Mouse (Mus musculus): ENCODE measurements at regions not wholly inside any gene's neighbourhood (a gene's known extent, or its start where the extent isn't known, plus 50 kb on each side); places are given as distances from the start of the nearest gene placed in this dataset.

DNA sequence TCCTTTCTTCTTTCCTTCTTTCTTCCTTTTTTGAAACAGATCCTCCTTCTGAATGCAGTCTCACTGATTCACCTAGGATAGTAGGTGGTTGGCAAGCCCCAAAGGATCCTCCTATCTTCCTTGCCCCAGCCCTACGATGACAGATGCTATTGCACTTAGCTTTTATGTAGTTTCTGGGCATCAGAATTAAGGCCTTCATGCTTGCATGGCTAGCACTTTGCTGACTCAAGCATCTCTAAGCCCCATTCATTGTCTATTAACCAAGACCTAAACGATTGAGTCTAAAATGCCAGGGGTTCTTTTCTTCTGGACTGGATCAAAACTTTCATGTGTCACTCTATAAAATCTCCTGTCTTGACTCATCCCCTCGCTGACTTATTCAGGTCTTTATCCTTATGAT lies 217.3 kb upstream of the Tnp1 start:
- Histone ChIP-seq H3K4me3 (ENCODE audit: control insufficient read depth in 1 of 2, insufficient read depth in 1 of 2, low read depth in 2 of 2, low read length in 2 of 2) (no peak overlapping the region), H3K27me3 (ENCODE audit: control insufficient read depth in 1 of 2, insufficient read depth in 2 of 2, low read length in 2 of 2) (no peaks in the 10 kb centered on the region), H3K9me3 (replicated peaks; ENCODE audit: insufficient read depth, low read length) (no peaks in the 10 kb centered on the region), H3K27ac (ENCODE audit: control insufficient read depth, low read depth, low read length) (no peak overlapping the region), H3K36me3 (ENCODE audit: control insufficient read depth in 1 of 2, insufficient read depth in 2 of 2, low read length in 2 of 2) (no peaks in the 10 kb centered on the region), H3K9ac (ENCODE audit: control insufficient read depth, low read depth, low read length, poor library complexity, severe bottlenecking) (no peak overlapping the region), H3K79me2 (ENCODE audit: control insufficient read depth, insufficient read depth, low read length, poor library complexity) (no peaks in the 10 kb centered on the region), H3K4me1 (ENCODE audit: control insufficient read depth in 1 of 2, insufficient read depth in 2 of 2, low read length in 2 of 2) (no peaks in the 10 kb centered on the region)
- TF ChIP-seq ZMIZ1 (IDR thresholded peaks at IDR 0.05; ENCODE audit: low read depth, low read length) (no peak), ETS1 (IDR thresholded peaks at IDR 0.05; ENCODE audit: low read depth, low read length) (no peak), MAX (IDR thresholded peaks at IDR 0.05; ENCODE audit: low read length) (no peak), NRF1 (IDR thresholded peaks at IDR 0.05; ENCODE audit: insufficient read depth, low read depth, low read length, poor library complexity, severe bottlenecking) (no peak), MYB (IDR thresholded peaks at IDR 0.05; ENCODE audit: low read depth, low read length) (no peak), MYC (IDR thresholded peaks at IDR 0.05; ENCODE audit: low read depth, low read length) (no peak), HCFC1 (IDR thresholded peaks at IDR 0.05; ENCODE audit: low read depth, low read length) (no peak), MXI1 (IDR thresholded peaks at IDR 0.05; ENCODE audit: low read depth, low read length) (no peak)
- DNase-seq (ENCODE audit: low read depth, low spot score): no peak

DNA sequence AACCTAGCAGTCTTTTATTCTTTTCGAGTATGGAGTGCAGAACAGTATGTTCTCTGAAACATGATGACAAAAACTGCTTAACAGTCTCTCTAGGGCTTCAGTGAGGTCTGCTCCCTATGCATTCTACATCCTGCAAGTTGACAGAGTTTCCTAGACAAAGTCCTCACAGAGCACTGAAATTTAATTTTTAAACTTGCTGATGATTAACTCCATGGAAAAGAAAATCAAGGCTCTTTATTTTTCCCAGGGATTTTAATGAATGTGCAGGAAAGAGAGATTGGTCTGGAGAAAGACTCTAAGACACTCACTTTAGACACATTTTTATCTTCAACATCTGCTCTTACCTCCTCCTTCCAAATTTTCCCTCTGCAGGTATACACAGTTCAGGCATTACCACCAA lies 214.9 kb upstream of the Tnp1 start:
- Histone ChIP-seq H3K9ac (ENCODE audit: control insufficient read depth, low read depth, low read length, poor library complexity, severe bottlenecking) (no peak overlapping the region), H3K4me3 (ENCODE audit: control insufficient read depth in 1 of 2, insufficient read depth in 1 of 2, low read depth in 2 of 2, low read length in 2 of 2) (no peak overlapping the region), H3K36me3 (ENCODE audit: control insufficient read depth in 1 of 2, insufficient read depth in 2 of 2, low read length in 2 of 2) (no peaks in the 10 kb centered on the region), H3K4me1 (ENCODE audit: control insufficient read depth in 1 of 2, insufficient read depth in 2 of 2, low read length in 2 of 2) (no peaks in the 10 kb centered on the region), H3K79me2 (ENCODE audit: control insufficient read depth, insufficient read depth, low read length, poor library complexity) (no peaks in the 10 kb centered on the region), H3K27ac (ENCODE audit: control insufficient read depth, low read depth, low read length) (no peak overlapping the region), H3K9me3 (replicated peaks; ENCODE audit: insufficient read depth, low read length) (no peaks in the 10 kb centered on the region), H3K27me3 (ENCODE audit: control insufficient read depth in 1 of 2, insufficient read depth in 2 of 2, low read length in 2 of 2) (no peaks in the 10 kb centered on the region)
- DNase-seq (ENCODE audit: low read depth, low spot score): no peak
- no peak for TF ChIP-seq USF1 (IDR thresholded peaks at IDR 0.05; ENCODE audit: low read depth, low read length)
- TF ChIP-seq ETS1 (IDR thresholded peaks at IDR 0.05; ENCODE audit: low read depth, low read length): no peak
- TF ChIP-seq KAT2A (conservative IDR thresholded peaks at IDR 0.05; ENCODE audit: low read depth, low read length): no peak
- TF ChIP-seq POLR2A (IDR thresholded peaks at IDR 0.05; ENCODE audit: control insufficient read depth in 1 of 2, insufficient read depth in 1 of 2, low read depth in 1 of 2, low read length in 2 of 2, poor library complexity in 1 of 2): no peak
- no peak for TF ChIP-seq SIN3A (IDR thresholded peaks at IDR 0.05; ENCODE audit: low read length)
- TF ChIP-seq TAL1 (IDR thresholded peaks at IDR 0.05; ENCODE audit: low read length): no peak
- no peak for TF ChIP-seq CTCF (IDR thresholded peaks at IDR 0.05 in 2 of 3, conservative IDR thresholded peaks at IDR 0.05 in 1 of 3; ENCODE audit: control insufficient read depth in 1 of 3, insufficient read depth in 1 of 3, low read depth in 2 of 3, low read length in 3 of 3, poor library complexity in 1 of 3, severe bottlenecking in 1 of 3)
- TF ChIP-seq ZMIZ1 (IDR thresholded peaks at IDR 0.05; ENCODE audit: low read depth, low read length): no peak
- no peak for TF ChIP-seq ZKSCAN1 (IDR thresholded peaks at IDR 0.05; ENCODE audit: low read depth, low read length)
- no peak for TF ChIP-seq BHLHE40 (IDR thresholded peaks at IDR 0.05; ENCODE audit: borderline replicate concordance, low read depth, low read length)
- no peak for TF ChIP-seq USF2 (IDR thresholded peaks at IDR 0.05; ENCODE audit: borderline replicate concordance in 1 of 2, insufficient read depth in 1 of 2, low read depth in 1 of 2, low read length in 2 of 2)
- no peak for TF ChIP-seq CHD1 (IDR thresholded peaks at IDR 0.05; ENCODE audit: low read depth, low read length)
- TF ChIP-seq POLR2AphosphoS2 (IDR thresholded peaks at IDR 0.05; ENCODE audit: low read length): no peak
- TF ChIP-seq GABPA (IDR thresholded peaks at IDR 0.05; ENCODE audit: low read depth, low read length): no peak
- no peak for TF ChIP-seq POLR2AphosphoS5 (IDR thresholded peaks at IDR 0.05; ENCODE audit: borderline replicate concordance, low read depth, low read length)
- no peak for TF ChIP-seq UBTF (IDR thresholded peaks at IDR 0.05; ENCODE audit: borderline replicate concordance, insufficient read depth, low read depth, low read length)
- no peak for TF ChIP-seq NRF1 (IDR thresholded peaks at IDR 0.05; ENCODE audit: insufficient read depth, low read depth, low read length, poor library complexity, severe bottlenecking)
- TF ChIP-seq RCOR1 (IDR thresholded peaks at IDR 0.05; ENCODE audit: low read depth, low read length): no peak
- no peak for TF ChIP-seq GATA1 (IDR thresholded peaks at IDR 0.05; ENCODE audit: low read depth, low read length)
- no peak for TF ChIP-seq TCF12 (IDR thresholded peaks at IDR 0.05; ENCODE audit: low read depth, low read length)
